Mouse (Mus musculus): ENCODE measurements around the gene Ttll4.

DNA sequence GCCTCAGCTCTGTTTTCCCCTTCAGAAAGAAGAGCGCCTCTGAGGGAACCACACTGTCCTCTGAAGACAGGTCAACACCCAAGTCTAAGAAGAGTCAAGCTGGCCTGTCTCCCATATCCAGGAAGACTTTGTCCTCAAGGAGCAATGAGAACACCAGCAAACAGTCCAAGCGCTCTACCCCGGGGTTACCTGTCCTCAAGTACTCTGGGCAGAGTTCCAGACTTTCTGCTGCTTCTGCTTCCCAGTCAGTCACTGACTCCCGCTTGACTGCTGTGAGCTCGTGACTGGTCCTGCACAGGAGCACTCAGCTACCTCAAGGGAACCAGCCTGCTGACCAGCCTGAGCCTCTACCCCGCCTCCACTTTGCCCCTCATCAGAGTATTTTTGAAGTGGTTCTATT, 35.9 kb downstream of the Ttll4 start:
- TF ChIP-seq POLR2A (IDR thresholded peaks at IDR 0.05; ENCODE audit: insufficient read length, low read depth) (no peak), TCF12 (IDR thresholded peaks at IDR 0.05; ENCODE audit: insufficient read depth, poor library complexity, severe bottlenecking) (no peak), MAX (IDR thresholded peaks at IDR 0.05; ENCODE audit: low read depth) (no peak), USF1 (IDR thresholded peaks at IDR 0.05; ENCODE audit: low read depth) (no peak), MYOG (IDR thresholded peaks at IDR 0.05; ENCODE audit: control insufficient read depth in 1 of 3, insufficient read depth in 1 of 3, insufficient read length in 2 of 3, low read depth in 2 of 3) (no peak), TCF3 (IDR thresholded peaks at IDR 0.05; ENCODE audit: insufficient read length, low read depth) (no peak), POLR2AphosphoS2 (IDR thresholded peaks at IDR 0.05; ENCODE audit: insufficient read length, low read depth) (no peak)
